Mouse (Mus musculus): ENCODE measurements at regions not wholly inside any gene's neighbourhood (a gene's known extent, or its start where the extent isn't known, plus 50 kb on each side); places are given as distances from the start of the nearest gene placed in this dataset.

GRCm38 (mm10) chr3:54443791-54444190, 82.9 kb downstream of the Postn start:
- 0 out of 2 replicates have a peak, but pooled peaks cover 5% of the 10 kb centered on the region for H3K4me1 ChIP-seq
- H3K9ac ChIP-seq (replicated peaks): no peak overlapping the region
- H3K4me3 ChIP-seq: no peak overlapping the region
- no peaks in the 10 kb centered on the region for H3K9me3 ChIP-seq
- H3K27ac ChIP-seq (replicated peaks): no peak overlapping the region
- no peaks in the 10 kb centered on the region for H3K27me3 ChIP-seq
- ATAC-seq (ENCODE audit: low FRiP score, low read depth): no peak
- H3K4me2 ChIP-seq (replicated peaks): no peak overlapping the region
- WGBS: 58% methylated on average over 1 of the region's 1 CpGs
- no peaks in the 10 kb centered on the region for H3K36me3 ChIP-seq

GRCm38 (mm10) chr3:54446889-54447288, 86.0 kb downstream of the Postn start:
- H3K36me3 ChIP-seq: no peaks in the 10 kb centered on the region
- no peaks in the 10 kb centered on the region for H3K9me3 ChIP-seq
- no peak overlapping the region for H3K9ac ChIP-seq (replicated peaks)
- H3K4me2 ChIP-seq (replicated peaks): no peak overlapping the region
- ATAC-seq (ENCODE audit: low FRiP score, low read depth): no peak
- WGBS: 23% methylated on average over 3 of the region's 3 CpGs
- no peaks in the 10 kb centered on the region for H3K27me3 ChIP-seq
- 0 out of 2 replicates have a peak, but pooled peaks cover 5% of the 10 kb centered on the region for H3K4me1 ChIP-seq
- H3K4me3 ChIP-seq: no peak overlapping the region
- H3K27ac ChIP-seq (replicated peaks): 0 out of 2 replicates have a peak overlapping the region, but pooled peaks have one; percentile 39

DNA sequence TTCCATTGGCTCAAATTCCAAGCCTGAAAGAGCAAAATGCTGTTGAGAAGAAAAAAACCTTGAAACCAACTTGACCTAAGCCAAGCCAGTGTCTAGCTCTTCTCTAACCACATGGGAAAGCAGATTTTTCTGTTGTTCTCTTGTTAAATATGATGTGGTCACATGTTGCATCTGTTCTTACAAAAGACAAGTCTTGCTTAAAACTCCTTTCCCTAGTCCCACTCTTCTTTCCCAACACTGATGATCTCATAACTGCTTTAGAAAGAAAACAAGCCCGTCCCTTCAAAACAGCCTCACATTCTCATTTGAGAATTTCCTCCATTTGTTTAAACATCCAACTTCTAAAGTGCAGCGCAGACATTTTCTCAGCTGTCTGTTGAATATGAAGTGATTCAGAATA, 96.5 kb downstream of the Postn start:
- no peak for ATAC-seq (ENCODE audit: low FRiP score, low read depth)
- H3K9me3 ChIP-seq: no peaks in the 10 kb centered on the region
- no peak overlapping the region for H3K4me3 ChIP-seq
- no peak overlapping the region for H3K27ac ChIP-seq (replicated peaks)
- H3K4me2 ChIP-seq (replicated peaks): no peak overlapping the region
- no peaks in the 10 kb centered on the region for H3K36me3 ChIP-seq
- 86% methylated on average over 2 of the region's 2 CpGs for WGBS
- no peak overlapping the region for H3K9ac ChIP-seq (replicated peaks)
- no peaks in the 10 kb centered on the region for H3K27me3 ChIP-seq
- H3K4me1 ChIP-seq: no peaks in the 10 kb centered on the region

GRCm38 (mm10) chr3:54461366-54461765, 100.5 kb downstream of the Postn start:
- H3K27me3 ChIP-seq: no peaks in the 10 kb centered on the region
- H3K4me2 ChIP-seq (replicated peaks): no peak overlapping the region
- H3K9ac ChIP-seq (replicated peaks): no peak overlapping the region
- no peaks in the 10 kb centered on the region for H3K4me1 ChIP-seq
- H3K4me3 ChIP-seq: no peak overlapping the region
- H3K9me3 ChIP-seq: no peaks in the 10 kb centered on the region
- H3K36me3 ChIP-seq: no peaks in the 10 kb centered on the region
- 95% methylated on average over 6 of the region's 6 CpGs for WGBS
- no peak for ATAC-seq (ENCODE audit: low FRiP score, low read depth)
- H3K27ac ChIP-seq (replicated peaks): no peak overlapping the region

DNA sequence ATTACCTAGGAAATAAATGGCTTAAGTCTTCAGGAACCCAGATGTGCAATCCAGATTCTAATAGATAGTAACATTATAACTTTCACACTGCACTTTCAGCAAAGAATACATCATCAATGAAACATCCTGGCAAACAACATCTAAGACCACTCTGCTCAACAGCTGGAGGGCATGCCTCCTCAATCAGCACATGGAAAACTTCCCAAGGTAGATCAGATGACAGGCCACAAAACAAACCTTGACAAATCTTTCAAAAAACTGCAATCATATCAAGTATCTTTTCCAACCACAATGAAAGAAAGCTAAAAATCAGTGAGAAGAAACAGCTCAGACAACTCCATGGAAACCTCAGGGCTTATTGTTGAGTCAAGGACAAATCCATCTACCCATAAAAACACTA, 105.2 kb downstream of the Postn start:
- Histone ChIP-seq H3K36me3 (no peaks in the 10 kb centered on the region), H3K4me2 (replicated peaks) (no peak overlapping the region), H3K9me3 (no peaks in the 10 kb centered on the region), H3K27ac (replicated peaks) (no peak overlapping the region), H3K27me3 (no peaks in the 10 kb centered on the region), H3K9ac (replicated peaks) (no peak overlapping the region), H3K4me3 (no peak overlapping the region), H3K4me1 (no peaks in the 10 kb centered on the region)
- ATAC-seq (ENCODE audit: low FRiP score, low read depth): no peak

GRCm38 (mm10) chr3:54474209-54474608, 113.3 kb downstream of the Postn start:
- H3K27ac ChIP-seq (replicated peaks): no peak overlapping the region
- H3K27me3 ChIP-seq: no peaks in the 10 kb centered on the region
- no peaks in the 10 kb centered on the region for H3K4me1 ChIP-seq
- no peaks in the 10 kb centered on the region for H3K9me3 ChIP-seq
- no peak overlapping the region for H3K9ac ChIP-seq (replicated peaks)
- 85% methylated on average over 6 of the region's 6 CpGs for WGBS
- H3K36me3 ChIP-seq: no peaks in the 10 kb centered on the region
- no peak overlapping the region for H3K4me3 ChIP-seq
- ATAC-seq (ENCODE audit: low FRiP score, low read depth): no peak
- no peak overlapping the region for H3K4me2 ChIP-seq (replicated peaks)

DNA sequence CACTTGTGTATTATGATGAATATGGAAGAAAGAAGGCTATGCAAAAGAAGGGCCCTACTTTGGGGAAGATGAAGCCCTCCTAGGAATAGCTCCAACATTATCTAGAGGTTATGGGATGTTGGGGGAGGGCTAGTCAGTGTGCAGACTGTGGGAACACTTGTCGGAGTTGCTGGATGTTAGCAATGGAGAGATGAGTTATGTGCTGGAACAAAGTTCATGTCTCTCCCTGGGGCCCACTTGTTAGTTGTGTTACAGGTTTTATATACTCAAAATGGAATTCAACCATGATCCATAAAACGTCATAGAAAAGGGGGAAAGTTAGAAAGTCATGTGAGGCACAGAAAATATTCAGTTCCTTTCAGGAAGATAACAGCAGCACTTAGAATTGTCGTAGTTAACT, 115.0 kb downstream of the Postn start:
- Histone ChIP-seq H3K36me3 (no peaks in the 10 kb centered on the region), H3K27me3 (no peaks in the 10 kb centered on the region), H3K27ac (replicated peaks) (no peak overlapping the region), H3K9ac (replicated peaks) (no peak overlapping the region), H3K4me3 (no peak overlapping the region), H3K4me1 (no peaks in the 10 kb centered on the region), H3K9me3 (no peaks in the 10 kb centered on the region), H3K4me2 (replicated peaks) (no peak overlapping the region)
- WGBS: 84% methylated on average over 3 of the region's 3 CpGs
- no peak for ATAC-seq (ENCODE audit: low FRiP score, low read depth)

DNA sequence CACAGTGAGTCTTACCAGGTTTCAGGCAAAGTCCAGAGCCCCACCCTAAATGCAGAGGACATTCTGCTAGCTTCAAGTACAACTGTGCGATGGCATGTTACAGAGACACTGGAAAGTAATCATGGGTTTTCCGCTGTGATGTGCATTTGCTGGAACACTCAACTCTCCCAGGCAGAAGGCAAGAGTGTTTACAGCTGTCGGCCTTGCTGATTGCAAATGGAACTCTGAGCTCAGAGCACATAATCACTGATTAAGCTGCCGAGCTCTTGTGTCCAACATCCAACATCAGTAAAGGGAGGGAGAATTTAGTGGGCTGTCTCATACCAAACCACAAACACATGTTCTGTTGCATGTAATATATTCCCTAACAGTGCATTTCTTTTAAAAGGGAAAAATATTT, 117.1 kb downstream of the Postn start:
- WGBS: 82% methylated on average over 4 of the region's 4 CpGs
- no peak overlapping the region for H3K9ac ChIP-seq (replicated peaks)
- no peaks in the 10 kb centered on the region for H3K27me3 ChIP-seq
- no peak for ATAC-seq (ENCODE audit: low FRiP score, low read depth)
- H3K27ac ChIP-seq (replicated peaks): no peak overlapping the region
- no peak overlapping the region for H3K4me3 ChIP-seq
- H3K36me3 ChIP-seq: no peaks in the 10 kb centered on the region
- no peaks in the 10 kb centered on the region for H3K9me3 ChIP-seq
- H3K4me1 ChIP-seq: no peaks in the 10 kb centered on the region
- no peak overlapping the region for H3K4me2 ChIP-seq (replicated peaks)

DNA sequence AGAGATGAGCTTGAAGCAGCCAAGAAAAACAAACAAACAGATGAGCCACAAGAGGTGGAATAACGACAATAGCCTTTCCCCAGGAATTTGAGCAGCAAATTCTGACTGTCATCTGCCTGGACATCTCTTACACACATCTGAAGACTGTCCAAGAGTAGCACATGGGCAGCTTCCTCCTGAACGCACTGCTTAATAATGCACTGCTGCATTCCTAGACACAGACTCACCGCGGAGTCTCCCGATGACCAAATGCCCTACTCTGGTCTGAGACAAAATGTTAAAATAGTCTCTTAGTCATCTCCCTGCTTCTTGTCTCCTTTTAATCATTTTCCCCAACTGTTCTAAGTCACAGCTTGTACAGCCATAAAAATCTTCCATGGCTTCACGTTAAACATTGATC, 119.3 kb downstream of the Postn start:
- Histone ChIP-seq H3K9ac (replicated peaks) (no peak overlapping the region), H3K4me2 (replicated peaks) (no peak overlapping the region), H3K36me3 (no peaks in the 10 kb centered on the region), H3K27me3 (no peaks in the 10 kb centered on the region), H3K27ac (replicated peaks) (no peak overlapping the region), H3K4me3 (no peak overlapping the region), H3K9me3 (no peaks in the 10 kb centered on the region), H3K4me1 (no peaks in the 10 kb centered on the region)
- no peak for ATAC-seq (ENCODE audit: low FRiP score, low read depth)
- 86% methylated on average over 6 of the region's 6 CpGs for WGBS

- H3K9ac ChIP-seq (replicated peaks): no peak overlapping the region
- no peaks in the 10 kb centered on the region for H3K4me1 ChIP-seq
- 95% methylated on average over 2 of the region's 2 CpGs for WGBS
- H3K4me2 ChIP-seq (replicated peaks): no peak overlapping the region
- H3K27me3 ChIP-seq: no peaks in the 10 kb centered on the region
- no peaks in the 10 kb centered on the region for H3K9me3 ChIP-seq
- H3K4me3 ChIP-seq: no peak overlapping the region
- H3K36me3 ChIP-seq: no peaks in the 10 kb centered on the region
- H3K27ac ChIP-seq (replicated peaks): no peak overlapping the region
- no peak for ATAC-seq (ENCODE audit: low FRiP score, low read depth)
Measured at GRCm38 (mm10) chr3:54487346-54487745, 126.4 kb downstream of the Postn start.

- Histone ChIP-seq H3K36me3 (no peaks in the 10 kb centered on the region), H3K9ac (replicated peaks) (no peak overlapping the region), H3K27ac (replicated peaks) (no peak overlapping the region), H3K9me3 (no peaks in the 10 kb centered on the region), H3K27me3 (no peaks in the 10 kb centered on the region), H3K4me1 (no peaks in the 10 kb centered on the region), H3K4me2 (replicated peaks) (no peak overlapping the region), H3K4me3 (no peak overlapping the region)
- ATAC-seq (ENCODE audit: low FRiP score, low read depth): no peak
- 72% methylated on average over 4 of the region's 4 CpGs for WGBS
Measured at GRCm38 (mm10) chr3:54487844-54488243, 126.9 kb downstream of the Postn start.

GRCm38 (mm10) chr3:54490249-54490900, 129.5 kb downstream of the Postn start:
- Histone ChIP-seq H3K27me3 (no peaks in the 10 kb centered on the region), H3K4me3 (no peak overlapping the region), H3K27ac (replicated peaks) (no peak overlapping the region), H3K36me3 (no peaks in the 10 kb centered on the region), H3K4me1 (no peaks in the 10 kb centered on the region), H3K9me3 (no peaks in the 10 kb centered on the region), H3K4me2 (replicated peaks) (no peak overlapping the region), H3K9ac (replicated peaks) (no peak overlapping the region)
- WGBS: 84% methylated on average over 5 of the region's 5 CpGs
- ATAC-seq (ENCODE audit: low FRiP score, low read depth): no peak

GRCm38 (mm10) chr3:54493567-54493966, 132.7 kb downstream of the Postn start:
- WGBS: 90% methylated on average over 3 of the region's 3 CpGs
- Histone ChIP-seq H3K27me3 (no peaks in the 10 kb centered on the region), H3K9ac (replicated peaks) (no peak overlapping the region), H3K4me1 (no peaks in the 10 kb centered on the region), H3K4me2 (replicated peaks) (no peak overlapping the region), H3K27ac (replicated peaks) (no peak overlapping the region), H3K9me3 (no peaks in the 10 kb centered on the region), H3K36me3 (no peaks in the 10 kb centered on the region), H3K4me3 (no peak overlapping the region)
- ATAC-seq (ENCODE audit: low FRiP score, low read depth): no peak
